Mouse (Mus musculus): Measurements from ENCODE around the gene Sel1l2.

DNA sequence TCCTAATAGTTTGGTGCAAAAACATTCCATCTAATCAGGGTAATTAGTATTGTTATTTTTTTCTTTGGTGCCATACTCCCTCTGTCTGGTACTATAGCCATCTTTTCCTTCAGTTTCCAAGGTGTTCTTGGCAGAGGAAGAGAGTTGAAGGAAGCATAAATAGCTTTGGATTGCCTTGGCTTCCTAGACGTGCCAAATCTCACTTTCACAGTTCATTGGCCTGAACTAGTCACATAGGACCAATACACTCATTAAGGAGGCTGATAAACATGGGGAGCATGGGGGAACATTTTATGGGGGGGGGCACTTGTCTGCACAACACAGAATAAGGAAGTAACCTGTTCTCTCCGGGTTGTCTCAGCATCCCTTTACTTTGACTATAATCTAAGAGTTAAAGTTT lies 174.1 kb downstream of the Sel1l2 start:
- TF ChIP-seq GATA1 (IDR thresholded peaks at IDR 0.05; ENCODE audit: borderline replicate concordance, low read length) (no peak), FLI1 (IDR thresholded peaks at IDR 0.05; ENCODE audit: low read length) (no peak)

Measured in megakaryocyte, embryonic 14.5 days (primary cell).